Mouse (Mus musculus): ENCODE data around the gene Ttc3. TPM values are rescaled to one million over a fixed set of nuclear protein-coding genes. Genes with fewer than 3 reads are reported as not detected.

The Ttc3 gene
- total RNA-seq, 2 experiments from 2014 or later: 12.0 to 39.3 TPM

GRCm38 (mm10) chr16:94356776-94357494 is 13.5 kb upstream of the Ttc3 start:
- ATAC-seq (ENCODE audit: poor library complexity, severe bottlenecking): no peak

- ATAC-seq (ENCODE audit: poor library complexity, severe bottlenecking): no peak
Observed at GRCm38 (mm10) chr16:94358091-94358490, 12.3 kb upstream of the Ttc3 start.

- ATAC-seq (ENCODE audit: poor library complexity, severe bottlenecking): no peak
Observed at GRCm38 (mm10) chr16:94360578-94361350, 9.7 kb upstream of the Ttc3 start.

- no peak for ATAC-seq (ENCODE audit: poor library complexity, severe bottlenecking)
Observed at GRCm38 (mm10) chr16:94362174-94362873, 8.1 kb upstream of the Ttc3 start.

- ATAC-seq (ENCODE audit: poor library complexity, severe bottlenecking): peak; percentile 51; the same call in 1 of the 2 replicates
Observed at GRCm38 (mm10) chr16:94363814-94364213, 6.6 kb upstream of the Ttc3 start.

- ATAC-seq (ENCODE audit: poor library complexity, severe bottlenecking): no peak
Observed at GRCm38 (mm10) chr16:94365435-94365834, 5.0 kb upstream of the Ttc3 start.

- ATAC-seq (ENCODE audit: poor library complexity, severe bottlenecking): no peak
Observed at GRCm38 (mm10) chr16:94369596-94370172, 734 bp upstream of the Ttc3 start.

- ATAC-seq (ENCODE audit: poor library complexity, severe bottlenecking): peak; percentile 77
Observed at GRCm38 (mm10) chr16:94370915-94371300, 490 bp downstream of the Ttc3 start.

GRCm38 (mm10) chr16:94371301-94371931 is 998 bp downstream of the Ttc3 start, which contains the start of gene Pigp:
Pigp (minus strand) TSS chr16:94371842.
- peak; percentile 28; the same call in 1 of the 2 replicates for ATAC-seq (ENCODE audit: poor library complexity, severe bottlenecking)

- no peak for ATAC-seq (ENCODE audit: poor library complexity, severe bottlenecking)
Observed at GRCm38 (mm10) chr16:94379386-94379785, 9.0 kb downstream of the Ttc3 start.

GRCm38 (mm10) chr16:94383277-94383676 is 12.9 kb downstream of the Ttc3 start:
- ATAC-seq (ENCODE audit: poor library complexity, severe bottlenecking): no peak

- ATAC-seq (ENCODE audit: poor library complexity, severe bottlenecking): no peak
Observed at GRCm38 (mm10) chr16:94387690-94388089, 17.3 kb downstream of the Ttc3 start.

GRCm38 (mm10) chr16:94392299-94392698 is 21.9 kb downstream of the Ttc3 start:
- ATAC-seq (ENCODE audit: poor library complexity, severe bottlenecking): peak; percentile 80

GRCm38 (mm10) chr16:94395051-94395450 is 24.6 kb downstream of the Ttc3 start:
- ATAC-seq (ENCODE audit: poor library complexity, severe bottlenecking): no peak

- ATAC-seq (ENCODE audit: poor library complexity, severe bottlenecking): peak; percentile 82
Observed at GRCm38 (mm10) chr16:94396641-94397040, 26.2 kb downstream of the Ttc3 start.

GRCm38 (mm10) chr16:94399141-94399540 is 28.7 kb downstream of the Ttc3 start:
- ATAC-seq (ENCODE audit: poor library complexity, severe bottlenecking): no peak

GRCm38 (mm10) chr16:94401636-94402035 is 31.2 kb downstream of the Ttc3 start:
- ATAC-seq (ENCODE audit: poor library complexity, severe bottlenecking): no peak

GRCm38 (mm10) chr16:94402185-94402584 is 31.8 kb downstream of the Ttc3 start:
- peak; percentile 71 for ATAC-seq (ENCODE audit: poor library complexity, severe bottlenecking)

- ATAC-seq (ENCODE audit: poor library complexity, severe bottlenecking): no peak
Observed at GRCm38 (mm10) chr16:94411287-94411686, 40.9 kb downstream of the Ttc3 start.

- no peak for ATAC-seq (ENCODE audit: poor library complexity, severe bottlenecking)
Observed at GRCm38 (mm10) chr16:94412198-94412597, 41.8 kb downstream of the Ttc3 start.

GRCm38 (mm10) chr16:94412760-94413159 is 42.3 kb downstream of the Ttc3 start:
- no peak for ATAC-seq (ENCODE audit: poor library complexity, severe bottlenecking)

Measured in megakaryocyte, adult 5-6 weeks (primary cell).